Mouse (Mus musculus): ENCODE results near the gene Lamc1.

GRCm38 (mm10) chr1:153188081-153188480 lies 144.5 kb downstream of the Lamc1 start:
- TF ChIP-seq EP300 (optimal IDR thresholded peaks at IDR 0.05): no peak
- no peak for TF ChIP-seq CTCF (IDR thresholded peaks at IDR 0.05; ENCODE audit: low read depth)

Data from stomach, postnatal 0 days (tissue).